ENCODE assay signal across 10 mouse cellular contexts in the genomic region with DNA sequence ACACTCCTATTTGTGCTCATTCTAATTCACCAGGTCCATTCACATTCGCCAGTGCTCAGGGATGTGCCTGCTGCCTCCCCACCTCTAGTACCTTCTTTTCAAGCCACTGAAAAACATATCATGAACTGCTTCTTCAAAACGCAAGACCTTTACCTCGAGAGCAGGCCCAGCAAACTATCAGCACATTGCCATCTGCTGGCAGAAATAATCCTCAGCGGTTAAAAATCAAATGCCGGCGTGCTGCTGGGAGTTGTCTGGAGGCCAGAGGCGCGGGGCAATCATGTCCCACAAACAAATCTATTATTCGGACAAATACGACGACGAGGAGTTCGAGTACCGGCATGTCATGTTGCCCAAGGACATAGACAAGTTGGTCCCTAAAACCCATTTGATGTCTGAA. TPM values are rescaled to one million over a fixed set of nuclear protein-coding genes. Genes with fewer than 3 reads are reported as not detected.
DNase-seq lines count a peak whose midpoint lies in the region; ATAC-seq and TF ChIP-seq lines count a peak whose summit lies in the region.
"Had no signal": no experiment of that assay in that cellular context is flagged by ENCODE, and none has a peak within 500 bp of the region (broad histone marks: within the 10 kb centered on the region; RNA-seq: fewer than 3 reads in every experiment).

No protein-coding gene starts in this region.

- DNase-seq in liver, result peak; percentile 26
- DNase-seq in R1 (ENCODE audit: low read depth, low spot score), result peak; percentile 54
- peak; percentile 33 for DNase-seq in cerebellum, adult 9-11 months
- peak; percentile 65 for DNase-seq in hindbrain, postnatal 0 days (ENCODE audit: low spot score)
- peak; percentile 44 for DNase-seq in left cerebral cortex, postnatal 4 days
- DNase-seq in right cerebral cortex, adult 18-20 months, result peak; percentile 38

- TF ChIP-seq CTCF in hindbrain, postnatal 0 days (IDR thresholded peaks at IDR 0.05; ENCODE audit: low read depth), result peak; percentile 70

- no peak overlapping the region for H3K27ac ChIP-seq in liver, embryonic 12.5 days
- no peak overlapping the region for H3K27ac ChIP-seq in hindbrain, postnatal 0 days
- H3K27ac ChIP-seq: neural tube, embryonic 13.5 days had no signal

- no peaks in the 10 kb centered on the region for H3K4me1 ChIP-seq in liver, embryonic 12.5 days
- H3K4me1 ChIP-seq in hindbrain, postnatal 0 days (ENCODE audit: insufficient read depth, low read length), result no peaks in the 10 kb centered on the region
- H3K4me1 ChIP-seq: neural tube, embryonic 13.5 days had no signal

- ATAC-seq in liver, embryonic 12.5 days, result no peak
- no peak for ATAC-seq in hindbrain, postnatal 0 days
- no peak for ATAC-seq in inflammation-experienced regulatory T-cells, adult 6 months

- H3K4me2 ChIP-seq in liver, embryonic 12.5 days, result no peak overlapping the region
- H3K4me2 ChIP-seq in hindbrain, postnatal 0 days (ENCODE audit: low read depth, low read length), result no peak overlapping the region
- H3K4me2 ChIP-seq: neural tube, embryonic 13.5 days had no signal

- intact Hi-C loops in left cerebral cortex, postnatal 4 days (cut with DNase I), result loop anchor here (5.0 kb wide), 1 partner anchor 89 kb away; a partner anchor contains a TSS

- H3K4me3 ChIP-seq in liver, embryonic 12.5 days, result no peak overlapping the region
- no peak overlapping the region for H3K4me3 ChIP-seq in hindbrain, postnatal 0 days (ENCODE audit: low read length)
- H3K4me3 ChIP-seq: neural tube, embryonic 13.5 days had no signal

- no peaks in the 10 kb centered on the region for H3K9me3 ChIP-seq in liver, embryonic 12.5 days (replicated peaks)
- H3K9me3 ChIP-seq in hindbrain, postnatal 0 days (ENCODE audit: low read length), result no peaks in the 10 kb centered on the region
- H3K9me3 ChIP-seq: neural tube, embryonic 13.5 days had no signal

- H3K36me3 ChIP-seq in liver, embryonic 12.5 days, result no peaks in the 10 kb centered on the region
- H3K36me3 ChIP-seq in hindbrain, postnatal 0 days (ENCODE audit: insufficient read depth, low read length), result no peaks in the 10 kb centered on the region
- H3K36me3 ChIP-seq: neural tube, embryonic 13.5 days had no signal

- 25% methylated on average over 14 of the region's 14 CpGs for WGBS in liver, embryonic 12.5 days (ENCODE audit: insufficient replicate concordance)
- WGBS in hindbrain, postnatal 0 days, result 28% methylated on average over 14 of the region's 14 CpGs

- no peak overlapping the region for H3K9ac ChIP-seq in liver, embryonic 12.5 days
- no peak overlapping the region for H3K9ac ChIP-seq in hindbrain, postnatal 0 days (replicated peaks; ENCODE audit: low read length)
- H3K9ac ChIP-seq: neural tube, embryonic 13.5 days had no signal

- no peaks in the 10 kb centered on the region for H3K27me3 ChIP-seq in liver, embryonic 12.5 days (replicated peaks)
- H3K27me3 ChIP-seq in hindbrain, postnatal 0 days (ENCODE audit: insufficient read depth, low read length), result no peaks in the 10 kb centered on the region
- H3K27me3 ChIP-seq: neural tube, embryonic 13.5 days had no signal

RNA-seq across cellular contexts. Expression of a gene that starts 19.6 kb away (rescaled TPM):
- polyA plus RNA-seq in liver, embryonic 12.5 days (2016; fragmentation: Nextera tagmentation; extraction: Ambion mirVana), result not detected in 2 replicates
- not detected in 2 replicates for total RNA-seq in hindbrain, postnatal 0 days (2014; rRNA removed)
- not detected in 2 replicates for polyA plus RNA-seq in hindbrain, postnatal 0 days (2015; fragmentation: Nextera tagmentation; extraction: Ambion mirVana)
- total RNA-seq in left cerebral cortex, postnatal 4 days (2021), result not detected
- under 1 TPM in 1 of 3 experiments, not detected in 2; 0.21 TPM for polyA plus RNA-seq in inflammation-experienced regulatory T-cells, adult 6 months (2017; shearing (Covaris generic))
- total RNA-seq: gastrocnemius, postnatal 4 days had no signal
- polyA plus RNA-seq: neural tube, embryonic 13.5 days had no signal

RNA-seq across cellular contexts. Expression of a gene that starts 48.4 kb away (rescaled TPM):
- polyA plus RNA-seq in liver, embryonic 12.5 days (2016; fragmentation: Nextera tagmentation; extraction: Ambion mirVana), result 0.35 and 0.66 TPM in 2 replicates
- total RNA-seq in hindbrain, postnatal 0 days (2014; rRNA removed), result 1.5 and 2.4 TPM in 2 replicates
- polyA plus RNA-seq in hindbrain, postnatal 0 days (2015; fragmentation: Nextera tagmentation; extraction: Ambion mirVana), result 2.4 and 2.5 TPM in 2 replicates
- 1 to 10 TPM; 6.5 to 6.8 TPM for total RNA-seq in left cerebral cortex, postnatal 4 days (2021)
- under 1 TPM in 1 of 3 experiments, not detected in 2; 0.15 TPM for polyA plus RNA-seq in inflammation-experienced regulatory T-cells, adult 6 months (2017; shearing (Covaris generic))

RNA-seq across cellular contexts. Expression of a gene that starts 54.5 kb away (rescaled TPM):
- not detected in 2 replicates for polyA plus RNA-seq in liver, embryonic 12.5 days (2016; fragmentation: Nextera tagmentation; extraction: Ambion mirVana)
- total RNA-seq in hindbrain, postnatal 0 days (2014; rRNA removed), result not detected in 2 replicates
- not detected in 2 replicates for polyA plus RNA-seq in hindbrain, postnatal 0 days (2015; fragmentation: Nextera tagmentation; extraction: Ambion mirVana)
- total RNA-seq in left cerebral cortex, postnatal 4 days (2021), result not detected
- polyA plus RNA-seq in inflammation-experienced regulatory T-cells, adult 6 months (2017; shearing (Covaris generic)), result not detected
- total RNA-seq: gastrocnemius, postnatal 4 days had no signal
- polyA plus RNA-seq: neural tube, embryonic 13.5 days had no signal
